Mouse (Mus musculus) left cerebral cortex, postnatal 14 days (tissue): ENCODE measurements around the gene Myoz1. TPM values are rescaled to one million over a fixed set of nuclear protein-coding genes. Genes with fewer than 3 reads are reported as not detected.

Source experiments
- DNase-seq, 2 experiments: peaks; one replicate each; pipeline ENCODE4 v3.0.0; 2021 to 2022; ENCODE audit warnings: low spot score in 2 of 2, mixed read lengths in 1 of 2
- intact Hi-C: fragments of 180-260 bp; cut with DNase I; formaldehyde crosslinking; loops from one replicate; pipeline ENCODE4 v1.15.1; 2025
- microRNA-seq, 2 experiments: library from miRNA; unstranded; fragments of <30 nt; microRNA quantifications; one replicate each; pipeline ENCODE4 v1.2.0; 2022
- total RNA-seq, 2 experiments: library from RNA; stranded (reverse); gene quantifications; 2 replicates each; pipeline ENCODE4 v1.2.3; 2021

The Myoz1 gene
- total RNA-seq, 2 experiments from 2014 or later, result not detected

DNA sequence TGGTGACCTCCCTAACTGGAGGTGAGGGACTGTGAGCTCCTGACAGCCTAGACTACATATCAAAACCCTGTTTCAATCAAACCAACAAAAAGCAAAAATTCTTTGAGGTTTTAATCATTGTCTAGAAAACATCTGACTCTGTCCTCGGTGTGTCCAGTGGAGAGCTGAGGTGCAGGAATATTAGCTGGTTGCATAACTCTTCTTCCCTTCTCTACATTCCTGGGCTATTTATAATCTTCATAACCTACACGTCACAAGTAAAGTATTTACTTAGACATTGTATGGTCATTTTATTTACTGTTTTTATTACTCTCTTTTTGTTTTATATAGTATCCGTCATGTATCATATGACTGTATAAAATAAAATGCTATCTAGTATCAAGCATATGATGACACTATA is 46.8 kb downstream of the Myoz1 start:
- intact Hi-C loops, result no loop called here
- DNase-seq, result no peak

DNA sequence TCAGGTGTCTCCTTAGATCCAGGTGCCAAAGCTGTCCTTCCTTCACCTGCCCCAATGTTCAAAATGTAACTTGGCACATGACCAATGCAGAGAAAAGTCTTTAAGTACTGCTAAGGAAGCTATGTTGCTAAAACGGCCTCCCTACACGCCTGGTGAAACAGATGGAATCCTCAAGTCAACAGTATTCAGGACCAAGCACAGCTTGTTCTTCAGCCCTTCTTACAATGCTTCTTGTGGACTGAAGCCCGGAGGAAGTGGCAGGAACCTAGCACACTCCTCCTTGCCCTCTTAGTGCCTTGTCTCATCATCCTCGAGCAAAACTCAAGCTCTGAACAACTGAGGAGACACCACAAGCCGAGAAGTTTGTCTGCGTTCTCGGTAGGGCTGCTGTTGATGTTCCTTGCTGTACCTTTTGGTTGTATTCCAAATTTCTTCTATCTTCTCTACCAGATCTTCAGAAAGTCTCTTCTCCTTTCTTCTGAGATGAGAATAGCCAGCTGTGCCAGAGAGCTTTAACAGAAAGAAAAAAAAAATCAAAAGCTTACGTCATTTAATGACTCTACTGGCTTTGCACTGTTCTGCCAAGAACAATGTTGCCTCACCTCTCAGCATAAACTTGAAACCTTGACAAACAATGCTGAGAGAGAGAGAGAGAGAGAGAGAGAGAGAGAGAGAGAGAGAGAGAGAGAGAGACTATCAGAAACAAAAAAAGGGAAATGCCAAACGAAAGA is 48.8 kb downstream of the Myoz1 start:
- intact Hi-C loops, result no loop called here
- peak in 1 of 2 experiments; percentile 26 for DNase-seq

DNA sequence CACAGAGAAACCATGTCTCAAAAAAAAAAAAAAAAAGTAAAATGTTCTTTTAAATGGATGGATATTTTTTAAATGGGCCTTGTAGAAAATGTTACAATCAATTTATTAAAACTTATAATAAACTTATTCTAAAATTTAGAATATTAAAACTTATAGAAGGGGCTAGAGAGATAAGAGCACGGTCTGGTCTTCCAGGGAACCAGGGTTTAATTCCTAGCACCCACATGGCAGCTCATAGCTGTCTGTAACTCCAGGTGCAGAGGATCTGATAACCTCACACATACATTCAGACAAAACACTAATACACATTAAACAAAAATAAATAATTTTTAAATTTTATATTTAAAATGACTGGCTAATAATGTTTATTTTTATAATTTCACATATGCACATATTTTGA is 55.1 kb downstream of the Myoz1 start:
- intact Hi-C loops, result no loop called here
- no peak for DNase-seq

DNA sequence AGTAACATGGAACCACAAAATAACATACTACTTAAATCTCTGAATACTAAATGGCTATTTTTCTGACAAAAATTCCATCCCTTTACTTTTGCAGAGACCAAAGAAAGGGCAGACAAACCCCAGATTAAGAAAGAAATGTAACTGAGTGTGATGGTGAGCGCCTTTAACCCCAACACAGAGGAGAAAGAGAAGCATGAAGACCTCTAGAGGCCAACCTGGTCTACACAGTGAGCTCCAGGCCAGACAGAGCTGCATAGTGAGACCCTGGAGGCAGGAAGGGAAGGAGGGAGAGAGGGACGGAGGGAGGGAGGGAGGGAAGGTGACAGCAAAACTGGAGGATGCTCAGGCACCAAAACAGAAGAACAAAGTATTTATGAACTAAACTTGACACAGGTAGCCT is 56.1 kb downstream of the Myoz1 start:
- intact Hi-C loops, result no loop called here
- no peak for DNase-seq

DNA sequence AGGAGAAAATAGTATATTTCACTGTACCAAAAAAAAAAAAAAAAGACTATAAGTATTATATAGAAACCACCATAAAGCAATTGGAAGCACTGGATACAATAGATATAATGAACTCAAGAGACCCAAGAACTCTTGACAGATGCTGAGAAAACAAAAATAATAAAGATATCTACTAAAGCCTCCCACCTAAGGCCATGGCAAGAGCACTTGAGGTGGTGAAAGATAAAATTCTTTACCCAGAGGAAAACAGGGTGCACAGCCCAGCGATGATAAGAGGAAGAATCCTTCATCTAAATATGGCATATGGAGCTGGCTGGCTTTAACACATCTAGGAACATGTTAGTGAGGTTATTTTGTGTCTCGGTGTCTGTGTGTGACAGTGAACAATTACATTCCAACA is 56.8 kb downstream of the Myoz1 start:
- intact Hi-C loops, result no loop called here
- no peak for DNase-seq

Small RNA genes lying within 50 kb of the gene (microRNA-seq; reads per million reads assigned to microRNA genes)
- 0.26 to 0.67 reads per million in 2 experiments for gene Mir6946

Other genes with a start within 250 kb of the Myoz1 start
- 1 to 10 TPM; 2.0 to 3.1 TPM for gene Cfap70, start 204.3 kb downstream of the Myoz1 start, total RNA-seq
- gene Anxa7, start 176.4 kb downstream of the Myoz1 start, total RNA-seq, result 10 to 100 TPM; 49.4 to 49.8 TPM
- 1 to 10 TPM in 1 of 2 experiments, under 1 TPM in 1; 0.59 to 1.0 TPM for gene Mss51, start 159.6 kb downstream of the Myoz1 start, total RNA-seq
- 100 to 1,000 TPM; 387 to 395 TPM for gene Ppp3cb, start 110.0 kb downstream of the Myoz1 start, total RNA-seq
- gene Usp54, start 15.5 kb downstream of the Myoz1 start, total RNA-seq, result 10 to 100 TPM; 29.7 to 35.7 TPM
- under 1 TPM; 0.47 to 0.64 TPM for gene Synpo2l, start 11.8 kb upstream of the Myoz1 start, total RNA-seq
- gene Sec24c, start 17.8 kb upstream of the Myoz1 start, total RNA-seq, result 100 to 1,000 TPM in 1 of 2 experiments, 10 to 100 TPM in 1; 87.8 to 109 TPM
- gene Fut11, start 38.4 kb upstream of the Myoz1 start, total RNA-seq, result 10 to 100 TPM; 19.3 to 20.1 TPM
- 10 to 100 TPM; 49.9 to 53.9 TPM for gene Chchd1, start 46.5 kb upstream of the Myoz1 start, total RNA-seq
- 100 to 1,000 TPM; 136 to 142 TPM for gene Zswim8, start 51.0 kb upstream of the Myoz1 start, total RNA-seq
- gene Ndst2, start 78.0 kb upstream of the Myoz1 start, total RNA-seq, result 10 to 100 TPM; 14.5 to 17.5 TPM
- gene Camk2g, start 137.5 kb upstream of the Myoz1 start, total RNA-seq, result 100 to 1,000 TPM; 305 to 316 TPM
- 1 to 10 TPM; 7.4 to 7.7 TPM for gene Plau, start 180.1 kb upstream of the Myoz1 start, total RNA-seq